Mouse (Mus musculus) cerebral cortex, adult 2 months (tissue): ENCODE results near the gene Ublcp1.

Experiments used
- WGBS: fragments of 180-500 bp; shearing (Covaris S2); methylation state at CpG from one replicate; pipeline ENCODE4 v1.1.7; 2018; 5-methylcytosine and 5-hydroxymethylcytosine counted together

Gene Ublcp1

DNA sequence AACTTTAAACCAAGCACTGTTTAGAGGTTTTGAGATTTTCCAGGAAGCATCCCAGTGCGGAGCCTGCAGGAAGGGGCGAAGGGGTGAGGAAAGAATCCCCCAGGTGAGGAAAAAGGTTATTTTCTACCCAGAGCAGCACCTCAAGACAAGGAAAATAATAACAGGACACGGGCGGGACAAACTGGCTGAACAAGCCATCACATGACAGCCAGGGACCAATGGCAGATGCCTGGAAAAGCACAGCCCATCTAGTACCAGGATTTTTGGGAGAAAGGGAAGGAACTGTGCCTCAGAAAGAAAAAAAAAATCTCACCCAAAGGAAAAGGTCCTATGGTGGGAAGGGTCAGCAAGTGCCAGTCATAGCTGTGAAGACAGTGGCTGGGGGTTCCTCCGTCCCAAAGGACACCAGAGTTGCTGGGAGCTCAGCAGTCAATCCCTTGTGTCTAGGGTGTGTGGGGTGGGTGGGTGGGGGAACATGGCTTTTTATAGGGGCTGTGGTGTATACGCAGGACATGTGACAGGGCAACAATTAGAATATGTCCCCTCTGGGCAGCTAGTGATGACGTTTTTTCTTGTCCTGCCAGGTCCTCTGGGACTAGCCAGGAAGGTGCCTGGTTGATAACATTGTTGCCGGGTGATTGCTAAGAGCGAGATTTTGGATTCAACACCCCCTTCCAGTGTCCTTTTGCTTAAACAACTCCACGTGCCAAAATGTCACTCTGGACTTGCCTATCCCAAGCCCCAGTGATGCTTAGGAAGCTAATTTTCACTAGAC, 47.8 kb downstream of the Ublcp1 start:
- 65% methylated on average over 10 of the region's 10 CpGs for WGBS

DNA sequence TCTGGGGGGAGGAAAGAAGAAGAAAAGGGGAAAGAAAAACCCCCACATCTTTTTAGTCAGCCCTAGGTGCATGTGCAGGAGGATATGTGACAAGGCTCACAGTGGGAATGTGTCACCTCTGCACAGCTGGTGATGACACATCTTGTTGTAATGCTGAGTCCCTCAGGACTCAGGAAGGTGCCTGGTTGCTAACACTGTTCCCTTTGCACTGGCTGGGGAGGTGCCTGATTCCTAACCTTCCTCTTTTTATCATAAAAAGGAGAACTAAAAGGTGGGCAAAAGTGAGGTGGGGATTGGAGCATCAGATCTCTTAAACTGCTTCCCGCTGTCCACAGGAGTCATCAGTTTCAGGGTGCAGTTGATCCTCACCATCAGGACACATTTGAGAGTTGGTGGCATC, 52.9 kb downstream of the Ublcp1 start:
- WGBS, result 76% methylated on average over 1 of the region's 1 CpGs

DNA sequence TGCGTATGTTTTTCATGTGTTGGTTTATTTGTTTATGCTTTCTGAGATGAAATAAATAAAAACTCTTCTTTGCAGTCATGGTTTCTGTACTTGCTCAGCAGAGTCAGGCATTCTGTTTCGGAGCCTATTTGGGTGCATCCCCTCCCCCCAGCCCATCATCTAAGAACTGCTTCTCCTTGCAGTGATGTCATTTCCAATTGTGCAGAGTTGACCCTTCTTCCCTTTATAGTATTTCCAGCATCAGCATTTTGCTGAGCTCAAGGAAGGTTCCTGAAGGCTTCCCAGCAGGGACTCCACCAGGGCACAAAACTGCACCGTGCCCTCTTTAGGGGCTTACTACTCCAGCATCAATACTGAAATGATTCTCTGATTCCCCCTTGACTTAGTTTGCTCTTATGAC, 55.7 kb downstream of the Ublcp1 start:
- 87% methylated on average over 3 of the region's 3 CpGs for WGBS

DNA sequence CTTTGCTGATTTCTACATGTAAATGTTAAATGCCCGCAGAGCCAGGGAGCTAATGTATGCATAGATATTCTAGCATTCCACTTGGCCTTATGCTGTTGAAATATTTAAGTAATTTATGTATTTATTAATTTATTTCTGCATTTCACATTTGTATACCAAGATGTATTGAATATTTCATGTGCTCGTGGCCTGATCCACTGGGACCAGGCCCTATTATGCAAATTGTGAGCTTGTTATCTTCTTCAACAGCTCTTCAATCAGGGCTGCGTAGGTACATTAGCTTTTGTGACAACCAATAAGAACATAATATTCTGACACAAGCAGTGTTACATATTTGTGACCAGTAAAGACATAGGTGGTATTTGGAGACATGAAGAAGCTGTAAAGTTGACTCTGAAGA, 56.9 kb downstream of the Ublcp1 start:
- WGBS, result 95% methylated on average over 3 of the region's 3 CpGs

DNA sequence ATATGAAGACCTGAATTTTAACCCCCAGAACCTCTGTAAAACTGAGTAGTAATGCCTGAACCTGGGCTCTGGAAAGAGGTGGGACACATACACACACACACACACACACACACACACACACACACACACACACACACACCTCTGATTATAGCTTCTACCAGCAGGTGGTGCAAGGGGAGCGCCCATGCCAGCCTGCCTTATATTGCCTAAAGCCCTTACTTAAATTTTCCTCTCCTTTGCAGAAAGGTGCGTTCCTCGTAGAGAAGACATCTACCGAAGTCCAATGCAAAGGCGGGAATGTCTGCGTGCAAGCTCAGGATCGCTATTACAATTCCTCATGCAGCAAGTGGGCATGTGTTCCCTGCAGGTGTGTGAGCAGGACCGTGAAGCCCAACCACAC, 58.0 kb downstream of the Ublcp1 start:
- 87% methylated on average over 8 of the region's 8 CpGs for WGBS

DNA sequence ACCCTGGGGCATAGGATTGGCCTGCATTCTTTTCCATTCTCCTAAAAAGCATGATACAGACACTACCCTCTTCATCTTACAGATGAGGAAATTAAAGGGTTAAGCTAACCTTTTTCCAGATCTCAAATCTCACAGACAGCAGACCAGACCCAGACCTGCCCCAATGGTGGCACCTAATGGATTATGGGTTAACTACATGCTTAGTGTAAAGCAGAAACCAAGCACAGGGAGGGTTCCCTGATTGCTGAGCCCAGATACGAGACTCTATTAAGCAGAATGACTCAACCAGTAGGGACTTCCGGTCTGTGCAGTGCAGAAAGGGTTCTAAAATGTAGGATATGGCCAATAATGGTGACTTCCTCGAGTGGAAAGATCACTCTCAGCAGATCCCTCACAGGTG, 59.9 kb downstream of the Ublcp1 start:
- 75% methylated on average over 3 of the region's 3 CpGs for WGBS

DNA sequence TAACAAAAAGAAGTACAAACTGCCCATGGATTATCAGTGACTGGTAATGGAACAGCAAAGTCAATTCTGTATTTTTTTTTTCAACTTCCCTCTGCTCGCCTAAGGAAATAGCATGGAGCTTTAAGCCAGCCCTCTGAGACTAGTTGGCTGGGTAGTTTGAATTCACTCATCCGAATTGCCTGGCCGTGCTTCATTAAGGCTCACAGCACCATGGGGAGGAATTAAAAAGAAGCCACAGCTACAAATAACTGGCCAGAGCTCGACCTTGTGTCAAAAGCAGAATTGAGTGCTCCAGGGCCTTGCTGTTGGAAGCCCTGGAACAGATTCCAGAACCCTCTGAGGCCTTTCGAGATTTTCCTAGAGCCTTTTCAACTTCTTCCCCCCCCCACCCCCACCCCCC, 61.7 kb downstream of the Ublcp1 start:
- WGBS, result 53% methylated on average over 5 of the region's 5 CpGs

DNA sequence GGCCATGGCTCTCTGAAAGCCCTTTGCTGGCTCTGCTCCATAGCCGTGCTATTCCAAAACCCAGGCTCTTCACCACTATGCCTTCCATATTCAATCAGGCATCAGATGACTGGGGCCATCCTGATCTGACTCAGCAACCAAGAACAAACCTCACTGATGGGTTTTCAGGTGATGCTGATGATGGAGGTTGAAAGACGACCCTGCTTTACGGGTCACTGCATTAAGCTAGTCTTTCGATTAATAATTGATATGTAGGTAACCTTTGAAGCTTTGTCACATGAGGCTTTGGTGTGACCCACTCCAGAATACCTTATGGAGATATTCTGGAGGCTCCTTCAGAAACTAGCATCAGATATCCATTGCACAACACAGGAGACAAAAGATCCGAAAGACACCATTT, 63.8 kb downstream of the Ublcp1 start:
- WGBS, result 87% methylated on average over 5 of the region's 5 CpGs

DNA sequence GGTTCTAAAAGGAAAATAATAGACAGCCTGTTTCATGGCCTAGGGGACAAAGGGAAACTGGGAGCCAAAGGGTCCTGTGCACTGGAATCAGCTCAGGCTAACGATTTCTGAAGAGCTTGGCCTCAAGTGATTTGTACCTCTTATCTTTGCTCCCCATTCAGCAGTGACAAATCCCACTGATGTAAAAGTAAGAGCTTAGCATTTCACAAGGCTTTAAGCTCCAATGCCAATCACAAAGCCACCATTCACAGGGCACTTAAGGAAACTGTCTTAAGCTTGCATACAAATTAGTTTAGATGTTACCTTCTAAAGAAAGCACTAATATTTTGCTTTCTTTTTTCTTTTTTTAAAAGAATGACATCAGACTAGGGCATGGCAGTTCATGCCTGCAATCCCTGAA, 64.3 kb downstream of the Ublcp1 start:
- WGBS, result 47% methylated on average over 1 of the region's 1 CpGs

DNA sequence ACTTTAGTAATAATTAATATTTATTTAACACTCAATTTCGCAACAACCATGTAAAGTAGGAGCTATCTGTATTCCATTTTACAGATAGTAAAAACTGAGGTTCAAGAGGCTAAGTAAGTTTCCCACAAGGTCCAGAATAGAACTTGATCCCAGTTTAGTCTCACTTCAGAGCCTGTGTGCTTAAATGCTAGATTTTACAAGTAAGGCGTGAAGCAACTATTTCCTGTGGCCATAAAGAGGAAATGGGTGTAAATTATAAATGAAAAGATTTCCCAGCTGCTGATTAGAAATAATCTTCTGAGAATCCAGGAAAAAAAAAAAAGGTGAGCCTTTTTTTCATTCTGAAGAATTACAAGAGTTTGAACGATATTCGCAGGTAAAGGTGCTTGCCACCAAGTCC, 65.2 kb downstream of the Ublcp1 start:
- 94% methylated on average over 4 of the region's 4 CpGs for WGBS
